Mouse (Mus musculus) kidney, postnatal 10 days (tissue): ENCODE measurements at regions not wholly inside any gene's neighbourhood (a gene's known extent, or its start where the extent isn't known, plus 50 kb on each side); places are given as distances from the start of the nearest gene placed in this dataset.
"Not testable (repeated sequence)": the region's sequence is repeated elsewhere in the genome, so short reads cannot be mapped to it uniquely, and the experiment has no call there.

ENCODE experiments used
- DNase-seq: peaks from one replicate; pipeline ENCODE4 v3.0.0; 2021; ENCODE audit warnings: mixed read lengths

- no peak for DNase-seq
Observed at GRCm38 (mm10) chr3:120498937-120499336, 672.6 kb downstream of the Rwdd3 start.

DNA sequence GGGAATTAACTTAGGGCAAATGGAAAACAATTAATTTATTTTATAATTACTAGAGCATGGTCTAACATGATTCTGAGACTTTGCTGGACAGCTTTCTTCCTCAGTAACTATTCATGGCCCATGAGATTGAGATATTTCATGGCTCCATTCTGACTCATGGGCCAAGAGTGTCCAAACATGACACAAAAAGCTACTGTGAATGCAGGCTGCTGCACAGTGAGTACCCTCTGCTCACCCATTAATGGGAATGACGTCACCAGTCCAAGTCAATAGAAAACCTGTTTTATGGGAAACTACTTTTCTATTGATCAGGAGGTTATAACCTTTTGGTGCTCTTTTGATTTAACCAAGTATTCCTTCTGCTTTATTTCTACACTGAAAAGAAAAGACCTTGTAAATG is 693.6 kb downstream of the Rwdd3 start:
- DNase-seq: no peak

DNA sequence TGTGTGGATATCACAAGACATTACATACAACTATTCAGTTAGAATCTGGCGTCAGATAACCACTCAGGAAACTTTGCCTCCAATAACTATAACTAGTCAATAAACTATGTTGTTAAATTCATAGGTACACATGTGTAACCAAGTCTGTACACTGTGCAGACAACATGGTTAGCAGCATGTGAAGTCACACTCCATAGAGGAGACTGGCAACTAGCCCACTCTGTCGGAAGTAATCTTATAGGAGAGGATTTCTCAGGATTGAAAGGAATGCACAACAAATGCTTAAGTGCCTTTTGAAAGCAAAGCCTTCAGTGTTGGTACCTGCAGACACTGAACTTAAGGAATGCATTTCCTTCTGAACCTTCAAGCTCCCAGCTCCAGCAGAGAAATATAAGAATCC is 693.0 kb upstream of the Ptbp2 start:
- no peak for DNase-seq

GRCm38 (mm10) chr3:120473645-120474038 is 689.4 kb upstream of the Ptbp2 start:
- peak; percentile 38 for DNase-seq

- no peak for DNase-seq
Observed at GRCm38 (mm10) chr3:120472687-120473644, 688.7 kb upstream of the Ptbp2 start.

DNA sequence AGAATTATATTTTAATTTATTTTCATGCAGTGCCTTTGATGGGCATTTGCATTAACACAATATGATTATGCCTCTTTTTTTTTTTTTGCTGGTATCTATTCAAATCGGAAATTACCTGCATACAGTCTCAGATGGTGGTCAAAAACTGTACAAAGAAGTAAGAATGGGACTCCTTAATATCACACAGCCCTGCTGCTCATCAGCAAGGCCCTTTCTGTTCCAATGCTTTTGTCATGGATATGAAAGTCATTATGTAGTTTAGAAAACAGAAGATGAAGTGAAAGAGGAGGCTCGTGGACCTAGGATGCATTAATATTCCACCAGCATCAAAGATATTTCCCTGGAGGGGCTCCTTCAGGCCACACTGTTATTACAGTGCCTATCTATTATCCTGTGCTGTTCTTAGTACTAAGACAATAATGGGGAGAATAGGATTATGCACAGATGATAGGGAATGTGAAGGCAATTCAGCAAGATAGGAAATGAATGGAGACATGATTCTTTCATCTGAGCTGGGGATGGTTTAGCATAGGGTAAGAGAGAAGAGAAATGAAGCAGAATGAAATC is 687.7 kb upstream of the Ptbp2 start:
- no peak for DNase-seq

- no peak for DNase-seq
Observed at GRCm38 (mm10) chr3:120468887-120469286, 684.6 kb upstream of the Ptbp2 start.

DNA sequence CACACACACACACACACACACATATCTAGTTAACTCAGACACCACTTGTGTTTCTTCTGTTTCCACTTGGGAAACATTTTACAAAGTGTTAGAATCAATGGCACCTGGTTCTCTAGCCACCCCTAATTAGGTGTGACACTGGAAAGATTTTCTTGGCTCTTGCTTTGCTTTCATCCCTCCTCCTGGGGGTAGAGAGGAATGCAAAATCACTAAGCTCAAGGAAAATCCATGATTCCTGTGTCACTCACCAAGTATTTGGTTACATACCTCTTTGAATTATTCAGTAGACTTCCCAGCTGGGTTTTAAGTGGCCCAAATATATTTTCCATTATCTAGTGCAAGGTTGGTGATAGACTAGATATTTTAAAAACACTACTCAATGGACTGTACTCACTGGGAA is 676.5 kb upstream of the Ptbp2 start:
- DNase-seq: no peak

GRCm38 (mm10) chr3:120457912-120458311 is 673.6 kb upstream of the Ptbp2 start:
- no peak for DNase-seq

- no peak for DNase-seq
Observed at GRCm38 (mm10) chr3:120441127-120441526, 656.9 kb upstream of the Ptbp2 start.

DNA sequence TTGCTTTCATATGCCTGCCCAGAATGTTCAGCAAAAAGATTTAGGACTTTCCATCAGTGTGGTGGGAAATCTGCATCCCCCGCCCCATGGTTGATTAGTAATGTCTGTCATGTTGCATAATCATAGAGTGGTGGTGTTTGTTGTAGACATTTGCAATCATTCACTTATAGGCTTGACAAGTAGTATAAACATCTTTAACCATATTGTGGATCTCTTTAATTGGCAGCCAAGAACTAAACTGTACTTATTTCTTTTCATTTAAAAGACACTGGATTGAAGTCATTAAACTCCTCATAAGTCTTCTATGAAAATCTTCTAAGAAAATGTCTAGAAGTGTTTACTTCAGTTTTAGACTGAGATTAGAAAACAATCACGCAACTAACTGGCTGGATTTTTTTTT is 646.0 kb upstream of the Ptbp2 start:
- no peak for DNase-seq

GRCm38 (mm10) chr3:120416634-120417033 is 632.4 kb upstream of the Ptbp2 start:
- DNase-seq: no peak

- DNase-seq: no peak
Observed at GRCm38 (mm10) chr3:120375688-120376289, 591.5 kb upstream of the Ptbp2 start.

- DNase-seq: no peak
Observed at GRCm38 (mm10) chr3:120342747-120343377, 558.6 kb upstream of the Ptbp2 start.

- no peak for DNase-seq
Observed at GRCm38 (mm10) chr3:120341882-120342281, 557.6 kb upstream of the Ptbp2 start.

DNA sequence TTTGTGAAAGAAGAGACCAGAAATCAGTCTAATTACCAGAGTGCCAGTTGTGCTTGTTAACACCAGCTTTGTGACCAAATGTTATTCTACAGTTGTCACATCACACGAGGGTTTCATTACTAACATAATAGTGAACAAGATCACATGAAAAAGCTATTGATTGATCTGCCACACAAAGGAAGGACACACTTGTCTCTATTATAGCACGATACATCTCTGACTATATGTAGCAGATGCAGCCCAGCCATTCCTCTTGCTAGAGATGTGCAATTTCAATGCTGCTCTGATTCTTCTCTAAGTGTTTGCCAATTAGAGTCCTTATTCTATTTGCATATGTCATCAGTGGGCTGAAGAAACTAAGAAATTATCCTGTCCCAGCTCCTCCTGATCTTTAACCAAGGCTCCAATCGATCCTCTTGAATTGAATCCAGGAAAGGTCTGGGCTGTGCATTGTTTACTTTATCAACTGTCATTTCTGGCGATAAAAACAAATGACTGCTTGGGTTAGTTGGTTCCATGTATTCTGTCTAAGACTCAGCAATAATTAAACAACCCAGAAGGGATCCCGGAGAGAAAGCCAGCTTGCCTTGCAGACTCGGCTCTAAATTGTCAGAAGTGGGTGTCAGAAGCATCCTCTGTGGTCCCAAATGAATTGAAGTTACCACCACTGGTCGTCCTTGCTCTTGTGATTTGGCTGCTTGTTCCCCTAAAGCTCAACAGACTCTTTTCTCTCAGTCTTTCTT is 551.7 kb upstream of the Ptbp2 start:
- no peak for DNase-seq

DNA sequence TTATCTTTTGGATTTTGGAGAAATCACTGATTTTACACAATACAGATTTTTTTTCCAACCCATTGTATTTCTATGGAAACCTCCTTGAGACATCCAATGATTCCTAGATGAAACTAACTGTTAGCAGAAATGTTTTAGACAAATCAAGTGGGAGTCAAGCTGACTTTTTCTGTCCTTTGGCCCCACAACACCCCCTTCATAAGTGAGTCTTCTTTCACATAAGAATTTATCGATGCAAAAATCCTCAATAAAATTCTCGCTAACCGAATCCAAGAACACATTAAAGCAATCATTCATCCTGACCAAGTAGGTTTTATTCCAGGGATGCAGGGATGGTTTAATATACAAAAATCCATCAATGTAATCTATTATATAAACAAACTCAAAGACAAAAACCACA is 522.8 kb upstream of the Ptbp2 start:
- DNase-seq: not testable (repeated sequence)

DNA sequence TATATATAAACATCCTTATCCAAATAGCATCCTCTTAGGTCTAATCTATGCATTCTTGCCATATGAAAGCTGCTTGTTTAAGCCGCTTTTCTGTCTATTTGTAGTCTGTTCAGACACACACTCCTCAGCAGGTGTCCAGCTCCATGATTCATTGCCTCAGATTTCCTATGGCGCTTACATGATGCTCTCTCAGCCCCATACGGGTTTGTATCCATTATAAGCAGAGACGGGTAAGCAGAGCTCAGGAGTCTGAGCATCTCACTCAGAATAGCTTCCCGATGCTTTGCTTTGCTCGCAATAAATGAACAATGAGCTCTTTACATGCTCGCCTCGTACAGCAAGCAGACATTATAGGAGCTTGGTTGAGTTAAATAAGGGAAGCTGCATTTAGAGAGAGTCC is 521.3 kb upstream of the Ptbp2 start:
- no peak for DNase-seq
